Mouse (Mus musculus) ZHBTc4 (cell line): ENCODE data around the gene Cdhr3.
A peak's percentile ranks its signal among the peaks of the same experiment; 100 is the strongest.

Experiments used
- DNase-seq: peaks from one replicate; pipeline ENCODE4 v3.0.0-alpha.2; 2011; ENCODE audit warnings: low read depth, low spot score

Cdhr3 gene

GRCm38 (mm10) chr12:33035089-33035718, 57.5 kb downstream of the Cdhr3 start:
- no peak for DNase-seq

GRCm38 (mm10) chr12:33034343-33035088, 58.2 kb downstream of the Cdhr3 start:
- DNase-seq = no peak

DNA sequence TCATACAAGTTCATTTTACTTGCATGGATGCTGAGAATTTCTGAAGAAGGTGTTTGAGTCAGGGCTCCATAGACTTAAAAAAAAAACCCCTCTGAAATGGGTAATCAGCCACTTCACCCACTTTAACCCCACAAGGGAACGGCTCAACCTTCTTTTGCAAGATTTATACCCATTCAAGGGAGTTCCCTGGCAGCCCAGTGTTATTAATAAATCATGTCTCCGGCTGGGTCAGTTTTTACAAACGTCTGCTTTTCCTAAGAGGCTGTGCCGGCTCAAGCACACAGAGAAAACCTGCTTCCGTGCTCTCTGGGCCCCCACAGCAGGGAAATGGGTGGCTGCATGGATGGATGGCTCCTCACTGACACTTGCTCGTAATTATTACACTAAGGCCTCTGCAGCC, 59.5 kb downstream of the Cdhr3 start:
- no peak for DNase-seq

- no peak for DNase-seq
These were observed 62.1 kb downstream of the Cdhr3 start for GRCm38 (mm10) chr12:33030589-33030988.

DNA sequence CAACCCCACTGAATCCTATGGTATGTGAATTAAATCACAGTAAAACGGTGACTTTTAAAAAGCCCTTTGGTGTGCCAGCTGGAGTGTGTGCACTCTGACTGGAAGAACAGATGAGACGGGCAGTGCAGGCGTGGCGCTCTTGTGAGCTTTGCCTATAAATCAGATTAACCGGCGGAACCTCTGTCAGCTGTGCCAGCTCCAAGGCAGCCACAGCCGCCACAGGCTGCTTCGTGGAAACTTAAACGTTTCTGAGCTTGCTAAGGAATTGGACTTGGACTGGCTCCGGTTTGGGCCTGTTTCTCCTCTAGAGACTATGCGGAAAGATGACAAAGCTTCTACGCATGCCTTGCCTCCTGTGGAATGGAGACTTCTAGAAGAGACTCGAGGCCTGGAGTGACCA, 62.6 kb downstream of the Cdhr3 start:
- no peak for DNase-seq

GRCm38 (mm10) chr12:33028708-33029107, 64.0 kb downstream of the Cdhr3 start:
- DNase-seq = no peak

DNA sequence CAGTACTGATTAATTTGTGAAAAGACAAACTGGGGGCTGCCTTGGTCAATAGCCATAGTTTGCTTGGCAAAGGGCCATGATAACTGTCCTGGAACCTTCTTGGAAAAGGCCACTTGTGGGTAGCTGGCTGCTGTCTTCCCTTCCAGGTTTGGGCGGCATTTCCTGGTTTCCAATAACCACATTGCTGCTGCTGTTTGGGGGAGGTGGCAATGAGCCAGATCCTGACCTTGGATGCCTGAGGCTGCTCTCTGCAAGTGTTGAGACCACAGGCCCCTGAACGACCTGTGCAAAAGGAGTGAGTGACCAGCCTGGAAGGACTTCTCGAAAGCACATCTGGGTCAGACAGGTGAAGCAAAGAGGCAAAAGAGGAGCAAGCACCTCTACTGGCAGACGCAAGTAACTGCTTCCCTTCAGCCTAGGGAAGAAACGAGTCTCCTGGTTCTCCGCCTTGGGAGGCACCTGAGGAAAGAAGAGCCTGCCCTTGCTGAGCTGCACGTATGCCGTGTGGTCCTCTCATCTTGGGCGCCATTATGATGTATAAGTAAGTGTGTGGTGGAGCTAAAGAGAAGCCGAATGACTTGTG, 64.5 kb downstream of the Cdhr3 start:
- peak; percentile 79 for DNase-seq

DNA sequence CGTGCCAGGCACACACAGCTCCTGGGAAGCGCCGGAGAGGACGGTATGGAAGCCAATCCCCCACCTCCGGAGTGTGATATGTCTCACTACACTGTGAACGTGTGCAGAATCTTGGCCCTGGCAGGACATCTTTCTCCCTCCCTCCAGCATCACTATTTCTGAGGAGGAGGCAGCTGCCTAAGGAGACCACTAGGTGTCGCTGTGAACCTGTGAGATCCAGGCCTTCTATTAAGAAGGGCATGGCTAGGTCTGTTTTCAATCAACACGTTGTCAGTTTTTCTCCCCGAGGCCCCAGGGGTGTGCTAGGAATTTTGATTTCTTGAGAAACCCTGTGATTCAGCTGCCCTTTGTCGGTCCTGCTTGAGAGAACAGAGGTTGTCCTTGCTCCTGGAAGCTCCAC, 65.6 kb downstream of the Cdhr3 start:
- peak; percentile 86 for DNase-seq

DNA sequence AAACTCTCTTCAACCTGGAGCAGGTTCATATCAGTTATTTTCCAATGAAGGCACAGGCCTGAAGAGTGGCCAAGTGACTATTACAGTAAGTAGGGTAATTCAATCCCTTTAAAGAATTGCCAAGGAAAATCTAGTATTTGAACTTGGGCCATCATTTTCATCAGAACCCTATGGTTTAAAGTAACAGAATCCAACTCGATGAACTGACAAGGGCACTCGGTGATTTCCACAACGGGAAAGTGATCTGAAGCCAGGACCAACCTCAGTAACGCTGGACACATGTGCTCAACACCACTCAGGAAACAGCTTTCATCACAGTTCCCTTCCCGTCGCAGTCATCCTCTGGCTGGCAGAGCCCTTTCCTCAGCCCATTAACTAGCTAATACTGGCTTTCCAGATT, 68.2 kb downstream of the Cdhr3 start:
- DNase-seq = no peak

DNA sequence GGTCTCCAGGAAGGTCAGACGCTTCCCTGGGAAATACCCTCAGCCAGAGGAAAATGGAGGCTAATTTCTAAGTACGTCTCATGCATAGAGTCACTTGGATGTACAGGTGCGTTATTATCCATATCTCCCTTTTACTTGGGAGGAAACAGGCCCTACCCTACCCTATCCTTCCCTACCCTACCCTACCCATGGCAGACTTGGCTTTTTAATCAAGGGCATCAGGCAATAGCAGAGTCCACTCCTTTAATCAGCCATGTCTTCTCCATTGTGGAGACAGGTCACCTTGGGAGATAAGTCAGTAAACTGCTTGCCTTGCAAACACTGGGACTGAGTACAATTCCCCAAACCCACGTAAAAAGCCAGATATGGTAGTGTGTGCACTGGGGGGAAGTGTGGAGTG, 70.9 kb downstream of the Cdhr3 start:
- no peak for DNase-seq

DNA sequence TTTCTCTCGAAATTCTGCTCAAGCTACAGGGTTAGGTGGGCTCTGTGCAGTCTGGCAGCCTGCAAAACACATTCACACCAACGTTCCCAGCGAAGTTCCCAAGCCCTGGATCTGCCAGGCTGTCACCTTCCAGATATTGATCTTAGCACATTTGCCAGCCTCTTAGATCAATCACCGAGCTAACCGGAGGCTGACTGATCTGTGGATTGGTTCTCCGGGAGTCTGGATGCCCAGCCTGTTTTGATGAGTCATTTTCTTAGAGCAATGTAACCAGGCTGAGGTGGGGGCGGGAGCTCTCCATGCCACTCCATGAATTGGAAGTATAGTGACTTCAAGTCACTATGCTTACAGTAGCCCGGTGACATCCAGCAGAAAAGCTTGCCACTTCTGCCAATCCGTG, 71.5 kb downstream of the Cdhr3 start:
- DNase-seq = no peak

GRCm38 (mm10) chr12:33020011-33020410, 72.7 kb downstream of the Cdhr3 start:
- DNase-seq = no peak

DNA sequence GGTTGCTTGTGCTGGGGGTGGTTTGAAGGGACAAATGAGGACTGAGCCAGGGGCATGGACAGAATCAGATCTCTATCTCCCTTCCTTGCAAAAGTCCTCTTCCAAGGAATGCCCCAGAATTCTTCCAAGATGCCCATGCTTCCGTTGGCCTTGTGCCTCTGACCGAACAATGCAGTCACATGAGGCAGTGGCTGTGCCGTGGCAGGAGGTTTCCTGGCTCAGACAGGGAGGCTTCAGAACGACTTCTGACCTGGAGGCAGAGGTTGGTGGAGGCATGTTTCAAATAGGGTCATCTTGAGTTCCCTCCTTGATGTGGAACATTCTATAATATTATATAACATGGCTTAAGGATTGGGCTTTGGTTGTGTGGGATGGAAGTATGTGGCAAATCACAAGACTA, 74.1 kb downstream of the Cdhr3 start:
- no peak for DNase-seq

- no peak for DNase-seq
These were observed 75.6 kb downstream of the Cdhr3 start for GRCm38 (mm10) chr12:33016824-33017705.

- DNase-seq = no peak
These were observed 77.6 kb downstream of the Cdhr3 start for GRCm38 (mm10) chr12:33015103-33015502.

DNA sequence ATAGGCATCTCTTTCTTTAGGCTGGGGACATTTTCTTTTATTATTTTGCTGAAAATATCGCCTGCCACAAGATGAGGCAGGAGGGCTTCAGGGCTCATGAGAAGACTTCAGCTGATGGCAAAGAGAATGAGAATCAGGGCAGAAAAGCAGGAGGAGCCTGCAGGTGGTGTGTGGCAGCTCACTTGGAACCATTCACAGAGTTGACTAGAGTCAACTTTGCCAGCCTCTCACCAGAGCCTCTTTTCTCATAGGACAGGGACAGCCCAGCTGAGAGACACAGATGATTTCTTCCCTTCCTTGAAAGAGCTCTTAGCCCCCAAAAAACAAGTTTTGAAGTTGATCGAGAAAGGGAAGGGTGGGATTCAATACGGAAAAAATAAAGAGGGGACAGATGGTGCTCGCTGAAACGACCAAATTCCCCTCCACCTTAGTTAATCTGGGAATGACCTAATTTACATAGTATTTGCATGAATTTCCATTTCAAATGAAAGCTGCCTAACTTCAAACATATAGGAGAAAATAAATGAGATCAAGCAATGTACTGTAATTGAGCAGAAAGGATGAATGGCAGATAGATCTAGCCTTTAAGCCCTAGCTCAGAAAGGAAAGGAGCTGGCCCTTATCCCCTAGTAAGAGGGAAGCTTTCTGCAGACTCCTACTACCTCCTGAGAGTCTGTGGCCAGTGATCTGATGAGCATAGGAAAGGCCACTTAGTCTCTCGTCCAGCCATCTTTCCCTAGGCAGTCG, 78.5 kb downstream of the Cdhr3 start:
- DNase-seq = no peak

GRCm38 (mm10) chr12:33010026-33010425, 82.6 kb downstream of the Cdhr3 start:
- peak; percentile 64 for DNase-seq

- no peak for DNase-seq
These were observed 83.3 kb downstream of the Cdhr3 start for GRCm38 (mm10) chr12:33009206-33009966.

GRCm38 (mm10) chr12:33008305-33009110, 84.2 kb downstream of the Cdhr3 start:
- DNase-seq = peak; percentile 33

DNA sequence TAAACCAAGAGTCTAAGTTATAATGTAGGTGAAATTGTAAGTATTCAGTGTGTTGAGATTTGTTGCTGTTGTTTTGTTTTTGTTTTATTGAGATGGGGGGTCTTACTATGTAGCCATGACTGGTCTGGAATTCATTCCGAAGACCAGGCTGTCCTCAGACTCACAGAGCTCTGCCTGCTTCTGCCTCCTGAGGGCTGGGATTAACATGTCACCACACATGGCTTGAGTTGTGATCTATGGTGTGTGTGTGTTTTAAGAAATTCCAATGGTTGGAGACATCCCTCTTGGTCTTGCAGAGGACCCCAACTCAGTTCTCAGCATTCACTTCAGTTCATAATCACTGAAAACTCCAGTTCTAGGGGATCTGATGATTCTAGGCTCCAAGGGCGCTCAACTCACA, 85.5 kb downstream of the Cdhr3 start:
- DNase-seq = no peak
